19 mouse cellular contexts compared by ENCODE assay signal in genomic region chr1:153097017-153097675, GRCm38 (mm10).
DNase-seq lines count a peak whose midpoint lies in the region; ATAC-seq and TF ChIP-seq lines count a peak whose summit lies in the region.
"Had no signal": no experiment of that assay in that cellular context is flagged by ENCODE, and none has a peak within 500 bp of the region (broad histone marks: within the 10 kb centered on the region; RNA-seq: fewer than 3 reads in every experiment).

No protein-coding gene starts in this region.

- H3K36me3 ChIP-seq in kidney, embryonic 15.5 days, result no peaks in the 10 kb centered on the region
- H3K36me3 ChIP-seq in lung, postnatal 0 days (ENCODE audit: insufficient read depth, low read length), result no peaks in the 10 kb centered on the region
- H3K36me3 ChIP-seq in MEL (ENCODE audit: control insufficient read depth in 1 of 2, insufficient read depth in 2 of 2, low read length in 2 of 2), result no peaks in the 10 kb centered on the region
- H3K36me3 ChIP-seq in limb, embryonic 10.5 days, result no peaks in the 10 kb centered on the region
- H3K36me3 ChIP-seq: embryonic facial prominence, embryonic 15.5 days; forebrain, embryonic 15.5 days; heart, embryonic 13.5 days; hindbrain, embryonic 12.5 days had no signal

- peaks cover 43% of the 10 kb centered on the region for H3K4me1 ChIP-seq in kidney, embryonic 15.5 days
- H3K4me1 ChIP-seq in lung, postnatal 0 days (ENCODE audit: insufficient read depth, low read depth, low read length), result peaks cover 7% of the 10 kb centered on the region; the same call in 1 of the 2 replicates
- H3K4me1 ChIP-seq in MEL (ENCODE audit: control insufficient read depth in 1 of 2, insufficient read depth in 2 of 2, low read length in 2 of 2), result no peaks in the 10 kb centered on the region; a peak in 1 of 4 replicates
- peaks cover 52% of the 10 kb centered on the region for H3K4me1 ChIP-seq in limb, embryonic 10.5 days
- no peaks in the 10 kb centered on the region; the same call in 1 of the 2 replicates for H3K4me1 ChIP-seq in cerebellum, adult 2 months (ENCODE audit: control insufficient read depth, insufficient read depth, low read length)
- H3K4me1 ChIP-seq: forebrain, embryonic 15.5 days had no signal

- H3K4me3 ChIP-seq in kidney, embryonic 15.5 days (replicated peaks), result no peak overlapping the region
- H3K4me3 ChIP-seq in lung, postnatal 0 days (ENCODE audit: low read depth, low read length), result no peak overlapping the region
- H3K4me3 ChIP-seq in MEL (ENCODE audit: control insufficient read depth in 1 of 2, insufficient read depth in 1 of 2, low read depth in 2 of 2, low read length in 2 of 2), result no peak overlapping the region
- no peak overlapping the region for H3K4me3 ChIP-seq in limb, embryonic 10.5 days
- no peak overlapping the region for H3K4me3 ChIP-seq in cerebellum, adult 2 months (replicated peaks; ENCODE audit: insufficient read depth, low read depth, low read length)
- H3K4me3 ChIP-seq: embryonic facial prominence, embryonic 15.5 days; forebrain, embryonic 15.5 days; heart, embryonic 13.5 days; hindbrain, embryonic 12.5 days; midbrain, embryonic 13.5 days had no signal

- TF ChIP-seq EP300 in lung, postnatal 0 days (IDR thresholded peaks at IDR 0.05), result no peak
- no peak for TF ChIP-seq EP300 in MEL (IDR thresholded peaks at IDR 0.05; ENCODE audit: low read depth in 1 of 2, low read length in 2 of 2)

- no peak overlapping the region for H3K4me2 ChIP-seq in kidney, embryonic 15.5 days
- no peak overlapping the region for H3K4me2 ChIP-seq in lung, postnatal 0 days (replicated peaks; ENCODE audit: low read depth, low read length)
- H3K4me2 ChIP-seq: embryonic facial prominence, embryonic 15.5 days; forebrain, embryonic 15.5 days; heart, embryonic 13.5 days; hindbrain, embryonic 12.5 days; midbrain, embryonic 13.5 days had no signal

- H3K9me3 ChIP-seq in kidney, embryonic 15.5 days (replicated peaks), result no peaks in the 10 kb centered on the region
- no peaks in the 10 kb centered on the region for H3K9me3 ChIP-seq in lung, postnatal 0 days (ENCODE audit: low read length)
- H3K9me3 ChIP-seq in MEL (replicated peaks; ENCODE audit: insufficient read depth, low read length), result no peaks in the 10 kb centered on the region
- no peaks in the 10 kb centered on the region for H3K9me3 ChIP-seq in limb, embryonic 10.5 days (replicated peaks)
- H3K9me3 ChIP-seq: embryonic facial prominence, embryonic 15.5 days; forebrain, embryonic 15.5 days; heart, embryonic 13.5 days; hindbrain, embryonic 12.5 days; midbrain, embryonic 13.5 days had no signal

- TF ChIP-seq RAD21 in MEL (IDR thresholded peaks at IDR 0.05; ENCODE audit: low read depth, low read length), result no peak

- H3K27ac ChIP-seq in kidney, embryonic 15.5 days, result peak overlapping the region; percentile 45
- peak overlapping the region; percentile 71; the same call in 1 of the 2 replicates for H3K27ac ChIP-seq in lung, postnatal 0 days (ENCODE audit: low read length)
- no peak overlapping the region for H3K27ac ChIP-seq in MEL (ENCODE audit: control insufficient read depth, low read depth, low read length)
- H3K27ac ChIP-seq in limb, embryonic 10.5 days, result peak overlapping the region; percentile 75
- H3K27ac ChIP-seq in cerebellum, adult 2 months (ENCODE audit: insufficient read depth, low read length), result no peak overlapping the region
- H3K27ac ChIP-seq: embryonic facial prominence, embryonic 15.5 days; forebrain, embryonic 15.5 days; heart, embryonic 13.5 days; hindbrain, embryonic 12.5 days had no signal

- TF ChIP-seq CTCF in lung, postnatal 0 days (IDR thresholded peaks at IDR 0.05), result peak; percentile 23; the same call in 1 of the 2 replicates
- TF ChIP-seq CTCF in MEL (IDR thresholded peaks at IDR 0.05 in 2 of 3, conservative IDR thresholded peaks at IDR 0.05 in 1 of 3; ENCODE audit: control insufficient read depth in 1 of 3, insufficient read depth in 1 of 3, low read depth in 2 of 3, low read length in 3 of 3, poor library complexity in 1 of 3, severe bottlenecking in 1 of 3), result no peak
- no peak for TF ChIP-seq CTCF in cerebellum, adult 2 months (IDR thresholded peaks at IDR 0.05; ENCODE audit: borderline replicate concordance, insufficient read depth, low read depth, low read length)

- no peak for TF ChIP-seq POLR2A in MEL (IDR thresholded peaks at IDR 0.05; ENCODE audit: control insufficient read depth in 1 of 2, insufficient read depth in 1 of 2, low read depth in 1 of 2, low read length in 2 of 2, poor library complexity in 1 of 2)
- TF ChIP-seq POLR2A in cerebellum, adult 2 months (IDR thresholded peaks at IDR 0.05; ENCODE audit: borderline replicate concordance, insufficient read depth, low read length), result no peak

- no peak overlapping the region for H3K9ac ChIP-seq in kidney, embryonic 15.5 days
- no peak overlapping the region for H3K9ac ChIP-seq in lung, postnatal 0 days (replicated peaks; ENCODE audit: low read depth)
- H3K9ac ChIP-seq in MEL (ENCODE audit: control insufficient read depth, low read depth, low read length, poor library complexity, severe bottlenecking), result no peak overlapping the region
- H3K9ac ChIP-seq: embryonic facial prominence, embryonic 15.5 days; forebrain, embryonic 15.5 days; heart, embryonic 13.5 days; hindbrain, embryonic 12.5 days; liver, postnatal 0 days; midbrain, embryonic 13.5 days had no signal

- WGBS in kidney, embryonic 15.5 days, result 90% methylated on average over 6 of the region's 6 CpGs
- WGBS in lung, postnatal 0 days, result 83% methylated on average over 6 of the region's 6 CpGs
- WGBS in limb, embryonic 10.5 days, result 95% methylated on average over 6 of the region's 6 CpGs
- 90% methylated on average over 6 of the region's 6 CpGs for WGBS in cerebellum, adult 2 months

- no peak for ATAC-seq in kidney, embryonic 15.5 days (replicated peaks; ENCODE audit: low FRiP score)
- no peak for ATAC-seq in lung, postnatal 0 days
- ATAC-seq: forebrain, embryonic 15.5 days; liver, postnatal 0 days; midbrain, embryonic 13.5 days had no signal

- no peaks in the 10 kb centered on the region for H3K27me3 ChIP-seq in kidney, embryonic 15.5 days
- no peaks in the 10 kb centered on the region for H3K27me3 ChIP-seq in lung, postnatal 0 days (replicated peaks; ENCODE audit: insufficient read depth, low read length)
- H3K27me3 ChIP-seq in MEL (ENCODE audit: control insufficient read depth in 1 of 2, insufficient read depth in 2 of 2, low read length in 2 of 2), result no peaks in the 10 kb centered on the region
- H3K27me3 ChIP-seq in limb, embryonic 10.5 days (ENCODE audit: low read depth, poor library complexity, severe bottlenecking), result peaks cover 15% of the 10 kb centered on the region
- H3K27me3 ChIP-seq in cerebellum, adult 2 months (ENCODE audit: control insufficient read depth, insufficient read depth, low read length), result no peaks in the 10 kb centered on the region
- H3K27me3 ChIP-seq: embryonic facial prominence, embryonic 15.5 days; heart, embryonic 13.5 days had no signal

- DNase-seq in kidney, postnatal 4 days, result no peak
- DNase-seq in lung, postnatal 0 days (ENCODE audit: low spot score), result peak; percentile 5
- no peak for DNase-seq in lung, adult 18-20 months
- peak; percentile 29 for DNase-seq in MEL (ENCODE audit: low read depth, low spot score)
- no peak for DNase-seq in limb, embryonic 10.5 days (ENCODE audit: low spot score)
- no peak for DNase-seq in cerebellum, adult 2 months
- DNase-seq: cerebellum, adult 9-10 months; gastrocnemius, postnatal 10 days; heart, postnatal 14 days; kidney, adult 8-10 months; liver, postnatal 0 days; right cerebral cortex, postnatal 25 days; spleen, adult 18-20 months had no signal

- H3K79me2 ChIP-seq in MEL (ENCODE audit: control insufficient read depth, insufficient read depth, low read length, poor library complexity), result no peaks in the 10 kb centered on the region

TF ChIP-seq in MEL, 35 proteins besides CTCF, POLR2A, EP300 and RAD21:
- TF ChIP-seq MYB (IDR thresholded peaks at IDR 0.05; ENCODE audit: low read depth, low read length), result no peak
- TF ChIP-seq NELFE (IDR thresholded peaks at IDR 0.05; ENCODE audit: low read depth, low read length), result no peak
- TF ChIP-seq POLR2AphosphoS5 (IDR thresholded peaks at IDR 0.05; ENCODE audit: borderline replicate concordance, low read depth, low read length), result no peak
TF ChIP-seq in MEL: peak in this region for 0.

Comparison
In these comparisons a context has a peak if more than half of its experiments do, and no peak if none do; other contexts are left out.
1. DNase-seq: peak in lung, postnatal 0 days (single experiment) and MEL (single experiment); none in kidney, postnatal 4 days (0 of 2), lung, adult 18-20 months (0 of 2), limb, embryonic 10.5 days (single experiment) and cerebellum, adult 2 months (0 of 2).
2. H3K27ac ChIP-seq: peak in kidney, embryonic 15.5 days (single experiment), lung, postnatal 0 days (single experiment) and limb, embryonic 10.5 days (single experiment); none in MEL (single experiment) and cerebellum, adult 2 months (single experiment).